Mouse (Mus musculus) hindbrain, embryonic 10.5 days (tissue): ENCODE measurements around the gene Slc7a12. TPM values are rescaled to one million over a fixed set of nuclear protein-coding genes. Genes with fewer than 3 reads are reported as not detected.

Experiments
- DNase-seq: peaks from one replicate; pipeline ENCODE4 v3.0.0-alpha.2; 2017; ENCODE audit warnings: low spot score
- H3K27ac ChIP-seq: fragments of 300-500 bp; sonication (generic); 2 replicates; pipeline ENCODE4 v1.5.1; 2016; ENCODE audit warnings: mild to moderate bottlenecking, moderate library complexity
- H3K27me3 ChIP-seq: fragments of 300-500 bp; sonication (generic); 2 replicates; pipeline ENCODE4 v1.6.1; 2016; ENCODE audit warnings: mild to moderate bottlenecking; ENCODE audit not compliant: poor library complexity, insufficient read depth, severe bottlenecking
- H3K36me3 ChIP-seq: fragments of 300-500 bp; sonication (generic); 2 replicates; pipeline ENCODE4 v1.6.1; 2016; ENCODE audit warnings: mild to moderate bottlenecking, moderate library complexity
- H3K4me1 ChIP-seq: fragments of 300-500 bp; sonication (generic); replicated peaks from 2 replicates; pipeline ENCODE4 v1.6.1; 2016; ENCODE audit warnings: mild to moderate bottlenecking
- H3K4me3 ChIP-seq: fragments of 300-500 bp; sonication (generic); 2 replicates; pipeline ENCODE4 v1.5.1; 2016; ENCODE audit warnings: mild to moderate bottlenecking, moderate library complexity
- H3K9me3 ChIP-seq: fragments of 300-500 bp; sonication (generic); 2 replicates; pipeline ENCODE4 v1.6.1; 2016; ENCODE audit warnings: mild to moderate bottlenecking, moderate library complexity
- WGBS: fragments of 180-500 bp; shearing (Covaris S2); methylation state at CpG from one replicate; pipeline ENCODE4 v1.1.7; 2016; 5-methylcytosine and 5-hydroxymethylcytosine counted together
- polyA plus RNA-seq: library from polyadenylated mRNA; unstranded; fragments of >200 nt; fragmentation: Nextera tagmentation; extraction: Ambion mirVana; gene quantifications from 2 replicates; pipeline ENCODE4 v1.2.1, GENCODE M21; 2016

The Slc7a12 gene
- not detected in 2 replicates for polyA plus RNA-seq

- Histone ChIP-seq H3K4me3 (no peak within 1 kb of the TSS), H3K9me3 (no peaks in the 10 kb centered on the region), H3K4me1 (no peaks in the 10 kb centered on the region), H3K27ac (no peak within 1 kb of the TSS), H3K27me3 (no peaks in the 10 kb centered on the region), H3K36me3 (no peaks in the 10 kb centered on the region)
- DNase-seq = no peak
Observed at GRCm38 (mm10) chr3:14480397-14480796, at the start of gene Slc7a12. Gene Slc7a12 (plus strand): TSS chr3:14480697.

GRCm38 (mm10) chr3:14432381-14432780, 48.1 kb upstream of the Slc7a12 start:
- no peak overlapping the region for H3K4me3 ChIP-seq
- H3K9me3 ChIP-seq = peaks cover 10% of the 10 kb centered on the region; the same call in 1 of the 2 replicates
- no peaks in the 10 kb centered on the region for H3K4me1 ChIP-seq
- no peaks in the 10 kb centered on the region for H3K27me3 ChIP-seq
- no peak overlapping the region for H3K27ac ChIP-seq
- WGBS = 86% methylated on average over 1 of the region's 1 CpGs
- DNase-seq = no peak
- H3K36me3 ChIP-seq = no peaks in the 10 kb centered on the region

GRCm38 (mm10) chr3:14446015-14446414, 34.5 kb upstream of the Slc7a12 start:
- Histone ChIP-seq H3K27ac (no peak overlapping the region), H3K4me3 (no peak overlapping the region), H3K27me3 (no peaks in the 10 kb centered on the region), H3K4me1 (no peaks in the 10 kb centered on the region), H3K36me3 (no peaks in the 10 kb centered on the region), H3K9me3 (no peaks in the 10 kb centered on the region)
- DNase-seq = no peak
- WGBS = 92% methylated on average over 4 of the region's 4 CpGs

- no peaks in the 10 kb centered on the region for H3K27me3 ChIP-seq
- H3K27ac ChIP-seq = no peak overlapping the region
- H3K4me1 ChIP-seq = no peaks in the 10 kb centered on the region
- no peaks in the 10 kb centered on the region for H3K9me3 ChIP-seq
- no peaks in the 10 kb centered on the region for H3K36me3 ChIP-seq
- H3K4me3 ChIP-seq = no peak overlapping the region
- WGBS = 91% methylated on average over 4 of the region's 4 CpGs
- DNase-seq = no peak
Observed at GRCm38 (mm10) chr3:14446691-14447090, 33.8 kb upstream of the Slc7a12 start.

Other genes starting within 250 kb of the Slc7a12 start
- gene 1810022K09Rik, start 130.6 kb downstream of the Slc7a12 start, polyA plus RNA-seq = 460 and 471 TPM in 2 replicates
- gene Car13, start 161.0 kb downstream of the Slc7a12 start, polyA plus RNA-seq = 2.9 and 4.6 TPM in 2 replicates